Mouse (Mus musculus) embryonic facial prominence, embryonic 10.5 days (tissue): ENCODE measurements at regions not wholly inside any gene's neighbourhood (a gene's known extent, or its start where the extent isn't known, plus 50 kb on each side); places are given as distances from the start of the nearest gene placed in this dataset.

Source experiments
- DNase-seq: peaks from one replicate; pipeline ENCODE4 v3.0.0-alpha.2; 2017; ENCODE audit warnings: low spot score
- H3K27ac ChIP-seq: fragments of 300-500 bp; sonication (generic); replicated peaks from 2 replicates; pipeline ENCODE4 v1.5.1; 2016; ENCODE audit warnings: mild to moderate bottlenecking
- H3K27me3 ChIP-seq: fragments of 300-500 bp; sonication (generic); replicated peaks from 2 replicates; pipeline ENCODE4 v1.6.1; 2016; ENCODE audit warnings: low read depth, mild to moderate bottlenecking; ENCODE audit not compliant: poor library complexity, severe bottlenecking
- H3K36me3 ChIP-seq: fragments of 300-500 bp; sonication (generic); replicated peaks from 2 replicates; pipeline ENCODE4 v1.6.1; 2016; ENCODE audit warnings: mild to moderate bottlenecking, moderate library complexity
- H3K4me1 ChIP-seq: fragments of 300-500 bp; sonication (generic); 2 replicates; pipeline ENCODE4 v1.6.1; 2016
- H3K4me3 ChIP-seq: fragments of 300-500 bp; sonication (generic); 2 replicates; pipeline ENCODE4 v1.5.1; 2016; ENCODE audit warnings: mild to moderate bottlenecking, moderate library complexity
- H3K9me3 ChIP-seq: fragments of 300-500 bp; sonication (generic); 2 replicates; pipeline ENCODE4 v1.6.1; 2016; ENCODE audit warnings: mild to moderate bottlenecking
- WGBS: fragments of 180-500 bp; shearing (Covaris S2); methylation state at CpG from one replicate; pipeline ENCODE4 v1.1.7; 2016; 5-methylcytosine and 5-hydroxymethylcytosine counted together

GRCm38 (mm10) chr9:85380756-85381155 lies 53.6 kb upstream of the Tent5a start:
- no peak for DNase-seq
- H3K27me3 ChIP-seq = no peaks in the 10 kb centered on the region
- no peak overlapping the region for H3K27ac ChIP-seq
- WGBS = 86% methylated on average over 5 of the region's 5 CpGs
- H3K36me3 ChIP-seq = no peaks in the 10 kb centered on the region
- H3K9me3 ChIP-seq = no peaks in the 10 kb centered on the region
- H3K4me3 ChIP-seq = no peak overlapping the region
- H3K4me1 ChIP-seq = no peaks in the 10 kb centered on the region

DNA sequence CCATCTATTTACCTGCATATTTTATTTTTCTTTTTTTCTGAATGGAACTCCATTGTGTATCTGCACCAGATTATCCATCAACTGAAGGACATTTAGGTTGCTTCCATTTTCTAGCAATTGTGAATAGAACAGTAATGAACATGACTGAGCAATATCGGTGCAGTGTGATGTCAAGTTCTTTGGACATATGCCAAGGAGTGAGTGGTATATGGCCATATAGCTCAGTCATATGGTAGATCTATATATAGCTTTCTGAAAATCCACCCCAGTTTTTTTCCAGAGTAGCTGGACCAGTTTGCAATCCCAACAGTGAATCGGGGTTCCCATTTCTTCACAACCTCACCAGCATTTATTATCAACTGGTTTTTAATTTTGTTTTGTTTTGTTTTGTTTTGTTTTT lies 52.0 kb upstream of the Tent5a start:
- no peak for DNase-seq
- no peaks in the 10 kb centered on the region for H3K9me3 ChIP-seq
- no peaks in the 10 kb centered on the region for H3K36me3 ChIP-seq
- H3K27me3 ChIP-seq = no peaks in the 10 kb centered on the region
- no peak overlapping the region for H3K4me3 ChIP-seq
- H3K27ac ChIP-seq = no peak overlapping the region
- H3K4me1 ChIP-seq = no peaks in the 10 kb centered on the region
- 91% methylated on average over 2 of the region's 2 CpGs for WGBS
